Mouse (Mus musculus) olfactory bulb, adult 2 months (tissue): Measurements from ENCODE around the gene She.

Source experiments
- CTCF ChIP-seq: fragments of 200-500 bp; IDR thresholded peaks from 2 replicates; pipeline ENCODE4 v1.5.1; 2012; ENCODE audit warnings: low read depth, mild to moderate bottlenecking, low read length, moderate library complexity; ENCODE audit not compliant: insufficient read depth
- POLR2A ChIP-seq: fragments of 200-500 bp; IDR thresholded peaks from 2 replicates; pipeline ENCODE4 v1.6.1; 2012; ENCODE audit warnings: mild to moderate bottlenecking, low read depth, low read length, moderate library complexity; ENCODE audit not compliant: insufficient read depth

GRCm38 (mm10) chr3:89861070-89861469 is 29.9 kb downstream of the She start:
- no peak for TF ChIP-seq CTCF
- no peak for TF ChIP-seq POLR2A
